Mouse (Mus musculus): ENCODE results near the gene Dis3l.

- TF ChIP-seq CTCF (IDR thresholded peaks at IDR 0.05; ENCODE audit: low read depth, low read length) (no peak), POLR2A (IDR thresholded peaks at IDR 0.05; ENCODE audit: extremely low read depth, insufficient read depth, low read length) (no peak)
Measured at GRCm38 (mm10) chr9:64341254-64341566, at the start of gene Dis3l.
